Mouse (Mus musculus): ENCODE measurements around the gene Abtb2. TPM values are rescaled to one million over a fixed set of nuclear protein-coding genes. Genes with fewer than 3 reads are reported as not detected.

Gene Abtb2
- polyA plus RNA-seq, 1 experiment, result 4.2 TPM

DNA sequence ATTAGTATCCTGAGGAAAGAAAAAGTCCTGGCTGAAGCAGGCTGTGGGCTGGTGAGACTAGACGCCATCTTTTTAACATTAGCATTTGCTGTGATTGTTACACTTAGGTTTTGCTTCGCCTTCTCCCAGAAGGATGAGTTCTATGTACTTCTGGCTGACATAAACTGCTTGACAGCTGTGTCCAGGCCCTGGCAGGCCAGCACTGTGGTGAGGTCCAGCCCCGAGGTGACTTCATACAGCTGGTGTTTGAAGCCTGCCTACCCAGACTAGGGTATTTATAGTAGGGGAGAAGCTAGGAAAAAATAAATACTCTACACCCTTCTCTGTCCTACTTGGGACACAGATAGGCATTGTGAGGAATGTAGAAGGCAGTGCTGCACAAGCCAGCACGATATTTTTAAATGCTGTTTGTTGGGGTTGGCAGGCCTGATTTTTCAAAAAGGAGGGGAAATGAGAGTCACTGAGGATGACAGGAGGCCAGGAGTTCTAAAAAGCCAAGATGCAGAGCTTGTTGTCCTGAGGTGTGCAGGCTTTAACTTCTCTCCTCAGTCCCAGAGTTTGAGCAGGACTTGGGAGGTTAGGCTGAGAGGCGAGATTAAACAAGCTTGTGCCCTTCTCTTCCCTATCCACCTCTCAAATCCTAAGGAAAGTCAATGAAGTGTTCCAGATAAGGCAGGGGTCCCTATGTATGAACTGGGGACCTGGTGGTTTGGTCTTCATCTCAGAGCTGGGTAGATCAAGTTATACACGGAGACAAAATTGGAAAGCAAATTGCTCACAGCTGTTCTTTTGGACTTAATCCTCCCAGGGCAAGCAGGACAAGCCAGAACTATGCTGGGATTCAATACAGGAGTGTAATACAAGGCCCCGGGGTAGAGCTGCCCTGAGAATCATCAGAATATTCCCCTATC, 11.9 kb downstream of the Abtb2 start:
- peaks cover 4% of the 10 kb centered on the region for H3K4me1 ChIP-seq (ENCODE audit: control insufficient read depth, insufficient read depth, low read length)
- H3K27ac ChIP-seq (ENCODE audit: control insufficient read depth, insufficient read depth, low read depth, low read length, poor library complexity), result no peak overlapping the region
- TF ChIP-seq POLR2A (IDR thresholded peaks at IDR 0.05; ENCODE audit: borderline replicate concordance, control insufficient read depth, low read depth, low read length), result no peak
- TF ChIP-seq CTCF (IDR thresholded peaks at IDR 0.05; ENCODE audit: control insufficient read depth, insufficient read depth, low read length), result no peak
- no peak overlapping the region for H3K4me3 ChIP-seq (replicated peaks; ENCODE audit: control insufficient read depth, low read depth, low read length)
- 75% methylated on average over 7 of the region's 7 CpGs for WGBS

DNA sequence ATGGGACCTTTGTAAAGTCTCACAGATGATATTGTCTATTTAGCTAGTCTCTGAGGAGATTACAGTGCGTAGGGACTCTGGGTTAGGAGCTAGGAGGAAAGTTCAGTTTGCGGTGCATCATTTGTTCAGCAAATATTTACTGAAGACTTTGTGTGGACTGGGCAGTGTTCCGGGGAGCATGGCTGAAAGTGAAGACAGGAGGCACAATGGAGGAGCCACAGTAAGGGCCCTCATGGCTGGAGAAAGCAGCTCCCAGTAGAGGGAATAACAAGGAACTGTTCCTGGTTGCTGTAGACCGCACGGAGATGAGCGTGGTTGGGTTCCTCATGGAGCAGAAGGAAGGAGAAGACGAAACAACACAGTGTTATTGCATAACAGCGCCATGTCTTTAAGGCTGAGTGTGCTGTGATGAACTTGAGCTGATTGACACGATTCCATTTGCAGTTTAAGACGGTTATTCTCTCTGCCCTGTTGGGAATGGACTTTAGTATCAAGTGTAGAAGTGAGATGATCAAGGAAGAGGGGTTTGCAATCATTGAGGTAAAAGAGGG, 12.6 kb downstream of the Abtb2 start:
- H3K4me1 ChIP-seq (ENCODE audit: control insufficient read depth, insufficient read depth, low read length), result peaks cover 4% of the 10 kb centered on the region
- TF ChIP-seq CTCF (IDR thresholded peaks at IDR 0.05; ENCODE audit: control insufficient read depth, insufficient read depth, low read length) (no peak), POLR2A (IDR thresholded peaks at IDR 0.05; ENCODE audit: borderline replicate concordance, control insufficient read depth, low read depth, low read length) (no peak)
- no peak overlapping the region for H3K4me3 ChIP-seq (replicated peaks; ENCODE audit: control insufficient read depth, low read depth, low read length)
- 64% methylated on average over 10 of the region's 10 CpGs for WGBS
- no peak overlapping the region for H3K27ac ChIP-seq (ENCODE audit: control insufficient read depth, insufficient read depth, low read depth, low read length, poor library complexity)

DNA sequence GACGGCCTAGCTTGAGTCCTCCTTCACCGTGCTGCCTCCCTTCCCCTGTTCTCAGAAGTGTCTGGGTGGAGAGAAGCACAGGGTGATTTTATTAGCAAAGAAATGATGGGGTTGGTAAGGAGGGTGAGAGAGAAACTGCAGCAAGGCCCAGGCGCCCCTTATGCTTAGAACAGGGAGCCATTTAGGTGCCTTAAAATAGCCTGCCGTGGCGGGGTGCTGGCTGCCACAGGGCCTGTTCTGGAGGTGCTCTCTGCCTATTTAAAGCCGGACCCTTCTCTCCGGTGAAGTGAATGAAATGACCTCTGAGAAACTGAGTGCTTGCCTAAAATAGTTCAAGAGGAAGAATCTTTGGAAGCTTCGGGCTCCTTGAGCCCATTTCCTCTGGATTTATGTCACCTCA, 14.6 kb downstream of the Abtb2 start:
- no peak overlapping the region for H3K27ac ChIP-seq (ENCODE audit: control insufficient read depth, insufficient read depth, low read depth, low read length, poor library complexity)
- 77% methylated on average over 8 of the region's 8 CpGs for WGBS
- peaks cover 4% of the 10 kb centered on the region for H3K4me1 ChIP-seq (ENCODE audit: control insufficient read depth, insufficient read depth, low read length)
- no peak for TF ChIP-seq POLR2A (IDR thresholded peaks at IDR 0.05; ENCODE audit: borderline replicate concordance, control insufficient read depth, low read depth, low read length)
- no peak for TF ChIP-seq CTCF (IDR thresholded peaks at IDR 0.05; ENCODE audit: control insufficient read depth, insufficient read depth, low read length)
- no peak overlapping the region for H3K4me3 ChIP-seq (replicated peaks; ENCODE audit: control insufficient read depth, low read depth, low read length)

DNA sequence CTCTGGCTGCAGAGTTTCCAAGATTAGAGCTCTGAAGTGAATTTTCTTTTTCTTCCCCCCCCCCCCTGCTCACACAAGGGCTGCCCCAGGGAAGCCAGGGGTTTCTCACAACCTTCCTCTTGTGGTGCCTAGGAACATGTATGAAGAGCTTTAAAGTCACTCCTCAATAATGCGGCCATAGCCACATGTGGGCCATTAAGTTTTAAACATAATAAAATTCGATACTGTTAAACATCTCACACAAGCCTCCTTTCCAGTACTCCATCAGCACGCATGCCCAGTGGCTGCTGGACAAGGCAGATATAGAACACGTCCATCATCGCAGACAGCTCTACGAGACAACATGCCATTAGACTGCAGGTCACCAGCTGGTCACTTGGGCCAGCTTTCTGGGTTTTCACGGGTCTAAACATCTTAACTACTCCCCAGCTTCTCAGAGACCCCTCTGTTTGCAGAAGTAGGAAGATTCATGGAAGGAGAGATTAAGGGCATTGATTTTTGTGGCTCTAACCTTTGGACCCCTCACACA, 15.3 kb downstream of the Abtb2 start:
- TF ChIP-seq POLR2A (IDR thresholded peaks at IDR 0.05; ENCODE audit: borderline replicate concordance, control insufficient read depth, low read depth, low read length), result no peak
- TF ChIP-seq CTCF (IDR thresholded peaks at IDR 0.05; ENCODE audit: control insufficient read depth, insufficient read depth, low read length), result no peak
- peaks cover 4% of the 10 kb centered on the region for H3K4me1 ChIP-seq (ENCODE audit: control insufficient read depth, insufficient read depth, low read length)
- H3K4me3 ChIP-seq (replicated peaks; ENCODE audit: control insufficient read depth, low read depth, low read length), result no peak overlapping the region
- whole genome bisulfite sequencing, result 86% methylated on average over 7 of the region's 7 CpGs
- no peak overlapping the region for H3K27ac ChIP-seq (ENCODE audit: control insufficient read depth, insufficient read depth, low read depth, low read length, poor library complexity)

DNA sequence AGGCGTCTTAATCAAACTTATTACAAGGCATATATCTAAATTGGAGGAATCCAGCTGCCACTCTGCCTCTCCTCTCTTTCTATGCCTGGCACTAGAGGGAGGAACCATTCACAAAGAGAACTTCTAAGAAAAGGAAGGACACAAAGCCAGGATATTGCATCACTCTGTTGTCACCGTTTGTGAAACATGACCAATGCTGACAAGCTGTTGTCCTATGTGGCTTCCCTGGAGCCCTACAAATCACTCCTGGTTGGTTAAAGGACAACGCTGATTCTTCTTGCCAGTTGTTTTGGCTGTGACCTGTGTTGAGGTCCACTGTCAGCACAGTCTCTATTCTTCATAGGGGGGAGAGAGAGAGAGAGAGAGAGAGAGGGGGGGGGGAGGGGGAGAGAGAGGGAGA, 17.2 kb downstream of the Abtb2 start:
- no peak overlapping the region for H3K4me3 ChIP-seq (replicated peaks; ENCODE audit: control insufficient read depth, low read depth, low read length)
- H3K27ac ChIP-seq (ENCODE audit: control insufficient read depth, insufficient read depth, low read depth, low read length, poor library complexity), result no peak overlapping the region; the same call in 1 of the 2 replicates
- TF ChIP-seq CTCF (IDR thresholded peaks at IDR 0.05; ENCODE audit: control insufficient read depth, insufficient read depth, low read length) (no peak), POLR2A (IDR thresholded peaks at IDR 0.05; ENCODE audit: borderline replicate concordance, control insufficient read depth, low read depth, low read length) (no peak)
- WGBS, result 25% methylated on average over 3 of the region's 3 CpGs
- H3K4me1 ChIP-seq (ENCODE audit: control insufficient read depth, insufficient read depth, low read length), result peaks cover 4% of the 10 kb centered on the region

DNA sequence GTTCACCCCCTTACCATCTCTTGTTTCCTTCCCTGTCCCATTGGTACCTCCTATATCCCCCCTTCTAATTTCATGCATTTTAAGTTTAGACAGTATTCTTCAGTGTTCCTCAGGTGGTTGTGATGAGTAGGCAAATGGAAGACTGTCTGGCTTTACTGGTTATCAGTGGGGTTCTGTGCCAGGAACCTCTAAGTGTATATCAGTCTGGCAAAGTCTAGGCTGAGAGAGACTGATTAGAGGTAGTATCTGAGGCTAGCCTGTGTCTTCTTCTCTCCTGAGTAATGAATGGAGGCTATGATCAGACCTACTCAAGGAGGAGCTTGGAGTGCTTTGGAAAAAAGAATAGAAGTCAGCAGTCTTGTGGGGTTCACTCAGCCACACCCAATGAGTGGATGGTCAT, 18.0 kb downstream of the Abtb2 start:
- H3K27ac ChIP-seq (ENCODE audit: control insufficient read depth, insufficient read depth, low read depth, low read length, poor library complexity), result no peak overlapping the region
- H3K4me1 ChIP-seq (ENCODE audit: control insufficient read depth, insufficient read depth, low read length), result peaks cover 4% of the 10 kb centered on the region

DNA sequence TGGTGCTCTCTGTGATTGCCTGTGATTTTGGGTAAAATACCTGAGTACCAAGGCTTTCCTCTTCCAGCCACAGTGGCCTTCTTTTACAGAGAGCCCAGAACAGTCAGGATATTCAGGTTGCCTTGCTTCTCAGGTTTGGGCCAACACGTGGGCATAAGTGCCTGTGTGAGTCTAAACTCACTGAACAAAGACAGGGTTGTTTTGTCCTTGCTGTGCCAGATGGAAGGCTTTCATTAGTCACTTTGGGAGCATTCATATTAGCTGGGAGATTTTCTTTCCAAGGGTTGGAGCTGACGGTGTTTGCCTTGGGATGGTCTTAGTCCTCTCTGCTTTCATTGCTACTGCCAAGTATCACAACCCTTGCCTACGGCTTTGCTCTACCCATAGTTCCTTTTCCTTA, 20.3 kb downstream of the Abtb2 start:
- Histone ChIP-seq H3K27ac (ENCODE audit: control insufficient read depth, insufficient read depth, low read depth, low read length, poor library complexity) (no peak overlapping the region), H3K4me3 (replicated peaks; ENCODE audit: control insufficient read depth, low read depth, low read length) (no peak overlapping the region), H3K4me1 (ENCODE audit: control insufficient read depth, insufficient read depth, low read length) (peaks cover 5% of the 10 kb centered on the region)
- TF ChIP-seq POLR2A (IDR thresholded peaks at IDR 0.05; ENCODE audit: borderline replicate concordance, control insufficient read depth, low read depth, low read length) (no peak), CTCF (IDR thresholded peaks at IDR 0.05; ENCODE audit: control insufficient read depth, insufficient read depth, low read length) (no peak)
- WGBS, result 71% methylated on average over 3 of the region's 3 CpGs

More for the DNA sequence above, 18.0 kb downstream of the Abtb2 start:
- H3K4me3 ChIP-seq (replicated peaks; ENCODE audit: control insufficient read depth, low read depth, low read length), result no peak overlapping the region
- no peak for TF ChIP-seq CTCF (IDR thresholded peaks at IDR 0.05; ENCODE audit: control insufficient read depth, insufficient read depth, low read length)
- no peak for TF ChIP-seq POLR2A (IDR thresholded peaks at IDR 0.05; ENCODE audit: borderline replicate concordance, control insufficient read depth, low read depth, low read length)

DNA sequence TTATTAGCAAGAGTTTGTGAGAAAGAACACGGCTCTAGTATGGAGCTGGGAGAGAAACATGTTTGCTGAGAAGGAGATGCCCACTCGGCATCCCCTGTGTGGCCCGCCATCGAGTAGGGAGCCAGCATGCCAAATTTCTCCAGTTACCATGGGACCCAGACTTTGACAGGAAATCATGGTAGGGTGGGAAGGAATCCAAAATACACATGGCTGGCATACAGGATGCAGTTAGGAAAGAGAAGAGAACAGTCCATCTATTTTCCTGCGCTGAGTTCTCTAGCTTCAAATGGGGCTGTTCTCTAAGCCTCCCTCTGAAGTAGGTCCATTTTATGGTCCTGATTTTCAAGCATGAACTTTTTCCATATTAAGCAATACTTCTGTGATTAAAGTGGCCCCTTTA, 22.7 kb downstream of the Abtb2 start:
- no peak overlapping the region for H3K27ac ChIP-seq (ENCODE audit: control insufficient read depth, insufficient read depth, low read depth, low read length, poor library complexity)
- WGBS, result 75% methylated on average over 5 of the region's 5 CpGs

More for the DNA sequence above, 22.7 kb downstream of the Abtb2 start:
- TF ChIP-seq CTCF (IDR thresholded peaks at IDR 0.05; ENCODE audit: control insufficient read depth, insufficient read depth, low read length) (no peak), POLR2A (IDR thresholded peaks at IDR 0.05; ENCODE audit: borderline replicate concordance, control insufficient read depth, low read depth, low read length) (no peak)
- no peak overlapping the region for H3K4me3 ChIP-seq (replicated peaks; ENCODE audit: control insufficient read depth, low read depth, low read length)
- peaks cover 1% of the 10 kb centered on the region for H3K4me1 ChIP-seq (ENCODE audit: control insufficient read depth, insufficient read depth, low read length)

Measured in bone marrow, adult 2 months (tissue).